Mouse (Mus musculus): Measurements from ENCODE around the gene Ppm1n. TPM values are rescaled to one million over a fixed set of nuclear protein-coding genes. Genes with fewer than 3 reads are reported as not detected.
A peak's percentile ranks its signal among the peaks of the same experiment; 100 is the strongest.

Ppm1n gene
- not detected in 2 replicates for polyA plus RNA-seq (2015; fragmentation: Nextera tagmentation; extraction: Ambion mirVana)

- 1% methylated on average over 46 of the region's 46 CpGs for WGBS
- Histone ChIP-seq H3K4me3 (peak within 1 kb of the TSS; percentile 21), H3K27ac (no peak within 1 kb of the TSS), H3K27me3 (peaks cover 73% of the 10 kb centered on the region), H3K9me3 (no peaks in the 10 kb centered on the region), H3K36me3 (no peaks in the 10 kb centered on the region), H3K4me1 (peaks cover 20% of the 10 kb centered on the region), H3K4me2 (peak within 1 kb of the TSS; percentile 45), H3K9ac (no peak within 1 kb of the TSS)
- no peak for ATAC-seq (ENCODE audit: borderline replicate concordance, extremely low read depth, low FRiP score, low TSS enrichment)
Measured at GRCm38 (mm10) chr7:19279581-19280114, at the start of gene Ppm1n. TSS of gene Ppm1n (minus strand) at chr7:19280064.

GRCm38 (mm10) chr7:19328425-19328824, 48.6 kb upstream of the Ppm1n start:
- no peak for ATAC-seq (ENCODE audit: borderline replicate concordance, extremely low read depth, low FRiP score, low TSS enrichment)
- H3K27me3 ChIP-seq: no peaks in the 10 kb centered on the region
- H3K9me3 ChIP-seq: no peaks in the 10 kb centered on the region
- H3K36me3 ChIP-seq: no peaks in the 10 kb centered on the region
- peaks cover 27% of the 10 kb centered on the region for H3K4me1 ChIP-seq
- no peak overlapping the region for H3K4me3 ChIP-seq
- H3K9ac ChIP-seq: no peak overlapping the region
- no peak overlapping the region for H3K4me2 ChIP-seq
- H3K27ac ChIP-seq: no peak overlapping the region

DNA sequence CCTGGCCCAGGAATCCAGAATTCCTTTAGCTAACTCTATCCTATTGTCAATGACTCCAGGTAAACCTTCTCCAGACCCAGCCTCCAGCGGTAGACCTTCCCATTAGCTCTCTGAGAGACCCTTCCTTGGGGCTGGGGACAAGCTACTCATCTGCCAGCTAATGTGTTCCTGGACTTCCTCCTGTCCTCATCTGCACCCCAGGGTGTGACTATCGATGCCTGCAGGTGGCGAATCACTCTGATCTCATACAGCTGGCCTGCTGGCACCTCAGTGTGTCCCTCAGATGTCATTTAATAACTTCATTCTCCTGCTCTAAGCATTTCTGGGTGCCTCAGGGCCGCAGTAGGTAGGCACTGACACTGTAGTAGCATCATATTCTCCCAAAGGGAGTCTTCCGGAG, 47.9 kb upstream of the Ppm1n start:
- no peak overlapping the region for H3K27ac ChIP-seq

DNA sequence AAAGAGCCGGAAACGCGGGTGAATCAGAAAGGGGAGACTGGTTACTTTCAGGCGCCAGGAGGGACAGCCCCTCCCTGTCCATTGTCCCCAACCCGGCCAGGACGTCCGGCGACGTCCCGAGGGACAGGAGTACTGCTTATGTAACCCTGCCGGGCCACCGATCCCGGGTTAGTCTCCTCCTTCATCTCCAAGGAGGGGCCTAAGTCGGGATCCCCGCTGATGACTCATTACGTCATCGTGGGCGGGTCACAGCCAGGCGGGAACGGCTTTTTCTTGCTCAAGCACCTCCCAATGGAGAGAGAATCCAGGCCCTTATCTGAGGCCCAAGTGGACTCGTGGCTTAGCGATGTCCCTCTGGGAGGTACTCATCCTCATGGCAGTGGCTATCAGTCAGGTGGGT, 47.3 kb upstream of the Ppm1n start:
- peak overlapping the region; percentile 35 for H3K4me3 ChIP-seq
- H3K36me3 ChIP-seq: no peaks in the 10 kb centered on the region
- no peaks in the 10 kb centered on the region for H3K9me3 ChIP-seq
- H3K27me3 ChIP-seq: peaks cover 6% of the 10 kb centered on the region; the same call in 1 of the 2 replicates
- H3K9ac ChIP-seq: peak overlapping the region; percentile 27
- H3K27ac ChIP-seq: peak overlapping the region; percentile 77
- peak overlapping the region; percentile 73 for H3K4me2 ChIP-seq
- ATAC-seq (ENCODE audit: borderline replicate concordance, extremely low read depth, low FRiP score, low TSS enrichment): peak; percentile 81
- WGBS: 1% methylated on average over 22 of the region's 22 CpGs
- peaks cover 23% of the 10 kb centered on the region for H3K4me1 ChIP-seq

More for the DNA sequence above, 47.9 kb upstream of the Ppm1n start:
- Histone ChIP-seq H3K9ac (no peak overlapping the region), H3K9me3 (no peaks in the 10 kb centered on the region), H3K36me3 (no peaks in the 10 kb centered on the region), H3K4me3 (no peak overlapping the region), H3K27me3 (no peaks in the 10 kb centered on the region), H3K4me2 (peak overlapping the region; percentile 73; the same call in 1 of the 2 replicates), H3K4me1 (peaks cover 26% of the 10 kb centered on the region)
- 73% methylated on average over 5 of the region's 5 CpGs for WGBS
- no peak for ATAC-seq (ENCODE audit: borderline replicate concordance, extremely low read depth, low FRiP score, low TSS enrichment)

GRCm38 (mm10) chr7:19326359-19326758, 46.5 kb upstream of the Ppm1n start:
- Histone ChIP-seq H3K9ac (peak overlapping the region; percentile 27; the same call in 1 of the 2 replicates), H3K4me1 (peaks cover 23% of the 10 kb centered on the region), H3K9me3 (no peaks in the 10 kb centered on the region), H3K4me2 (peak overlapping the region; percentile 73), H3K27ac (peak overlapping the region; percentile 77), H3K27me3 (peaks cover 7% of the 10 kb centered on the region; the same call in 1 of the 2 replicates), H3K4me3 (peak overlapping the region; percentile 35), H3K36me3 (no peaks in the 10 kb centered on the region)
- ATAC-seq (ENCODE audit: borderline replicate concordance, extremely low read depth, low FRiP score, low TSS enrichment): peak; percentile 84
- WGBS: under 1% methylated on average over 20 of the region's 20 CpGs

DNA sequence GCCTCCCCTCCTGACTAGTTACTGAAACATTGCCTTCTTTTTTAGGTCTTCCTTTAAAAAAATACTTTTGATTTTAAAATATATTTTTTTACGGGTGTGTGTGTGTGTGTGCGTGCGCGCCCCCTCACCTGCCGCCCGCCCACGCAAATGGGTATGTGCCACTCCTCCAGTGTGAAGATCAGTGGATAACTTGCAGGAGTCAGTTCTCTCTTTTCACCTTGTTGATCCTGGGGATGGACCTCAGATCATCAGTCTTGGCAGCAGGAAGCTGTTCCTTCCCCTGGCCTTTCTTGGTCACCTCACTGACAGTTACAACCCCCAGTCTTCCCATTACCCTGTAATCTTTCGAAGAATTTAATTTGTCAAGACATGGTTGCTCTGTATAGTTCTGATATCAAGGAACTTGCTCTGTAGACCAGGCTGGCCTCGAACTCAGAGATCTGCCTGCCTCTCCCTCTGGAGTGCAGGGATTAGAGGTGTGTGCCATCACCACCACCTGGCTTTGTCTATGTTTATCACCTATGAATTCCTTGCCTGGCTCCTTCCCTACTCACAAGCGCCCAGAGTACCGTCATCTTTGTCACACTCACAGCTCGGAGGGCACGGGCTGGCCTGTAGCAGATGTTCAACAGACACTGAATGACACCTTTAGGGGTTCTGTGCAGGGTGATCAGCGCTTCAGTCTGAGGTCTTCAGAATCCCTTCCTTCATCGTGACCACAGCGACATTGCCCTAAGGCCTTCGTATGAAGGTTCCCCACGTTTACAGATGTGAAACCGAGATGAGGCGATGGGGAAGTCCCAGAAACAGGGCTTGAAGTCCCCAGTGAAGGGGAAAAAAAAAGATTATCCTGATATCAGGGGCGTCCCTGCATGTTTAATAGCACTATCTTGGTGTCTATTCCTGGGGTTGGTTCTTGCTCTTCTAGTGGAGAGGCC, 45.7 kb upstream of the Ppm1n start:
- Histone ChIP-seq H3K4me2 (peak overlapping the region; percentile 73), H3K4me3 (no peak overlapping the region), H3K4me1 (peaks cover 23% of the 10 kb centered on the region), H3K27me3 (peaks cover 7% of the 10 kb centered on the region; the same call in 1 of the 2 replicates), H3K36me3 (no peaks in the 10 kb centered on the region), H3K9me3 (no peaks in the 10 kb centered on the region), H3K27ac (no peak overlapping the region), H3K9ac (0 out of 2 replicates have a peak overlapping the region, but pooled peaks have one; percentile 27)
- 66% methylated on average over 21 of the region's 21 CpGs for WGBS
- ATAC-seq (ENCODE audit: borderline replicate concordance, extremely low read depth, low FRiP score, low TSS enrichment): no peak

DNA sequence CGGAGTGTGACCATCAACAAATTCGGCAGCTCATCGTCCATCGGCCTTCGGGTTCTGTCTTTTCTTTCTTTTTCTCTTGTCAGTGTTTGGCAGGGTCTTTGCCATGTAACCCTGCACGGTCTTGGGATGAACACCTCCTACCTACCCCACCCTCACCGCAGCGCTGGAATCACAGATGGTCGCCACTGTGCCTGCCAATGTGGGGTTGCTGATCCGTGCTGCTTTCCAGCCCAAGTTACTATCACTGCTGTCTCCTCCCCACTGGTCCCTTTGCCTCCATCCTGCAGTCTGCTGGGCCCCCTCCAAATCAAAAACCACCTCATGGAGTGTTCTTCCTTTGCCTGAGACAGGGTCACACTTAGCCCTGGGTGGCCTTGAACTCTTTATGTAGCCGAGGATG, 44.4 kb upstream of the Ppm1n start:
- 78% methylated on average over 11 of the region's 11 CpGs for WGBS
- no peak for ATAC-seq (ENCODE audit: borderline replicate concordance, extremely low read depth, low FRiP score, low TSS enrichment)
- peaks cover 33% of the 10 kb centered on the region for H3K4me1 ChIP-seq

DNA sequence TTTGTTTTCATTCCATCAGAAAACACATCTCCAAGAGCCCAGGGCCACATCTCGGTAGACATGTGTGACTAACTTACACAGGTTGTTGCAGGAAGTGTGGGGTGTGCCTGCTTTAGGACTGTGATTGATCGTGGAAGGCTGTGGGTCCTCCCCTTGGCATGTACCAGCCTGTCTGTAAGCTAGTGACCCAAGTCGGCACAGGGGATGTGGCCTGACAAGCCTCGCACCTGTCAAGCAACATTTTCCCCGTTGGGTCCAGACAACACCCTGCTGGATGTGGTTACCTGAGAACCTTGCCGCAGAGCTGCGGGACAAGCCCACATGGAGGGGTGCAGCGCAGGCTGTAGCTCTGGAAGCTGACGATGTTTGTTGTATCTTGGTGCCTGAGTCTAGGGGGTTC, 42.6 kb upstream of the Ppm1n start:
- H3K27me3 ChIP-seq: peaks cover 18% of the 10 kb centered on the region
- H3K9me3 ChIP-seq: no peaks in the 10 kb centered on the region
- no peak for ATAC-seq (ENCODE audit: borderline replicate concordance, extremely low read depth, low FRiP score, low TSS enrichment)
- H3K27ac ChIP-seq: no peak overlapping the region
- H3K4me1 ChIP-seq: peaks cover 29% of the 10 kb centered on the region
- H3K4me2 ChIP-seq: no peak overlapping the region
- no peak overlapping the region for H3K4me3 ChIP-seq
- H3K9ac ChIP-seq: no peak overlapping the region
- WGBS: 29% methylated on average over 9 of the region's 9 CpGs
- H3K36me3 ChIP-seq: no peaks in the 10 kb centered on the region

More for the DNA sequence above, 44.4 kb upstream of the Ppm1n start:
- Histone ChIP-seq H3K27ac (no peak overlapping the region), H3K36me3 (no peaks in the 10 kb centered on the region), H3K9me3 (no peaks in the 10 kb centered on the region), H3K9ac (no peak overlapping the region), H3K27me3 (peaks cover 9% of the 10 kb centered on the region), H3K4me3 (no peak overlapping the region), H3K4me2 (no peak overlapping the region)

- H3K4me3 ChIP-seq: no peak overlapping the region
- H3K27me3 ChIP-seq: peaks cover 18% of the 10 kb centered on the region
- no peak overlapping the region for H3K27ac ChIP-seq
- no peak for ATAC-seq (ENCODE audit: borderline replicate concordance, extremely low read depth, low FRiP score, low TSS enrichment)
- H3K9ac ChIP-seq: no peak overlapping the region
- H3K9me3 ChIP-seq: no peaks in the 10 kb centered on the region
- 46% methylated on average over 5 of the region's 5 CpGs for WGBS
- H3K4me2 ChIP-seq: no peak overlapping the region
- no peaks in the 10 kb centered on the region for H3K36me3 ChIP-seq
- H3K4me1 ChIP-seq: peaks cover 18% of the 10 kb centered on the region
Measured at GRCm38 (mm10) chr7:19321464-19321863, 41.6 kb upstream of the Ppm1n start.

GRCm38 (mm10) chr7:19320637-19321036, 40.8 kb upstream of the Ppm1n start:
- Histone ChIP-seq H3K4me2 (peak overlapping the region; percentile 91; the same call in 1 of the 2 replicates), H3K27ac (no peak overlapping the region), H3K4me3 (no peak overlapping the region; the same call in 1 of the 2 replicates), H3K27me3 (peaks cover 18% of the 10 kb centered on the region), H3K9me3 (no peaks in the 10 kb centered on the region), H3K4me1 (peaks cover 11% of the 10 kb centered on the region), H3K9ac (no peak overlapping the region), H3K36me3 (no peaks in the 10 kb centered on the region)
- 33% methylated on average over 7 of the region's 7 CpGs for WGBS
- ATAC-seq (ENCODE audit: borderline replicate concordance, extremely low read depth, low FRiP score, low TSS enrichment): no peak

DNA sequence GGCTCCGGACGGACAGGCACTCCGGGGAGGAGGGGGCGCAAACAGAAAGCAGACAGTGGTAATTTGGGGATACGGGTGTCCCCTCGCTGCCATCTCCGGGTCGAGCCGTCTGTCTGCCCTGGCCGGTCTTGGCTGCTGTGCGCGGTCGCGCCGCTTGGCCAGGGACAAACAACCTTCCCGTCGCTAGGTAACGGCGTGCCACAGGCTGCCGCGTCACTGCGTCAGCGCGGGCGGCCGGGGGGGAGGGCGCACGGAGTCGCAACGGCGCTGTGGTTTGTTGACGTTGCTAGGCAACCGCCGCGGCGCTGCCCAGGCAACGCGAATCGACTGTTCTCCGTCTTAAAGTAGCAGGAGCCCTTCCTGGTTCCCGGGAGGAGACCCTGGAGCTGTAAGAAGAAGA, 40.0 kb upstream of the Ppm1n start:
- peaks cover 10% of the 10 kb centered on the region for H3K4me1 ChIP-seq
- H3K9ac ChIP-seq: peak overlapping the region; percentile 38
- H3K9me3 ChIP-seq: no peaks in the 10 kb centered on the region
- H3K36me3 ChIP-seq: no peaks in the 10 kb centered on the region
- H3K27me3 ChIP-seq: peaks cover 18% of the 10 kb centered on the region
- H3K4me3 ChIP-seq: peak overlapping the region; percentile 51
- ATAC-seq (ENCODE audit: borderline replicate concordance, extremely low read depth, low FRiP score, low TSS enrichment): peak; percentile 93
- 0 out of 2 replicates have a peak overlapping the region, but pooled peaks have one; percentile 8 for H3K27ac ChIP-seq
- under 1% methylated on average over 41 of the region's 41 CpGs for WGBS
- peak overlapping the region; percentile 91 for H3K4me2 ChIP-seq

- no peak overlapping the region for H3K27ac ChIP-seq
- peak; percentile 50 for ATAC-seq (ENCODE audit: borderline replicate concordance, extremely low read depth, low FRiP score, low TSS enrichment)
- H3K4me1 ChIP-seq: peaks cover 10% of the 10 kb centered on the region
- no peaks in the 10 kb centered on the region for H3K9me3 ChIP-seq
- H3K4me2 ChIP-seq: peak overlapping the region; percentile 91
- 12% methylated on average over 9 of the region's 9 CpGs for WGBS
- peaks cover 20% of the 10 kb centered on the region for H3K27me3 ChIP-seq
- H3K36me3 ChIP-seq: no peaks in the 10 kb centered on the region
- peak overlapping the region; percentile 38 for H3K9ac ChIP-seq
- H3K4me3 ChIP-seq: peak overlapping the region; percentile 51
Measured at GRCm38 (mm10) chr7:19319458-19319857, 39.6 kb upstream of the Ppm1n start.

Data from lung, embryonic 15.5 days (tissue).